Mouse (Mus musculus): ENCODE results near the gene Mark1.

DNA sequence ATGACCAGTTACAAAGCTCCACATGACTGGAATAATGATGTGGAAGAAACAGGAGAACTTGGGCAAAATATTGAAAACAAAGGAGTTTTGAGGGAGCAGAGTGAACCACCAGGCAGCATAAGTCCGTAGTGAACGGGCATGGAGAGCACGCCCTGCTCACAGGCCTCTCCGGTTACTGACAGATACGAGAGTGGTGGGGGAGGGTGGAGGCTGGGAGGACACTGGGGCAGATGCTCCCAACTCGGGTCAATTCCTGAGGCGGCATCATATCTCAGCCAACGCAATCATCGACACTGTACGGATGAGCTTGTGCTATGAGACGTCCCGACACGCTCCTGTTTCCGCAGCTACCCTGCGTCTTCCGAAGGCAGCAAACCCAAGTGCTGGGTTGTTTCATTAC, 102.0 kb downstream of the Mark1 start:
- TF ChIP-seq CTCF (IDR thresholded peaks at IDR 0.05; ENCODE audit: control insufficient read depth, insufficient read depth, insufficient read length) (no peak), CEBPB (IDR thresholded peaks at IDR 0.05; ENCODE audit: low read depth) (no peak), USF1 (IDR thresholded peaks at IDR 0.05; ENCODE audit: low read depth) (no peak), MAX (IDR thresholded peaks at IDR 0.05) (no peak), MYOG (IDR thresholded peaks at IDR 0.05; ENCODE audit: control insufficient read depth, extremely low read depth, insufficient read length) (no peak), FOSL1 (IDR thresholded peaks at IDR 0.05; ENCODE audit: insufficient read depth, low read length, poor library complexity, severe bottlenecking) (no peak), MYOD1 (IDR thresholded peaks at IDR 0.05; ENCODE audit: control insufficient read depth, insufficient read length, low read depth) (no peak)

Data from C2C12 (cell line).